8 mouse cellular contexts compared by ENCODE assay signal in genomic region chr1:83717056-83717455, GRCm38 (mm10).
DNase-seq lines count a peak whose midpoint lies in the region; ATAC-seq and TF ChIP-seq lines count a peak whose summit lies in the region.

No protein-coding gene starts in this region.

- H3K9me3 ChIP-seq in heart, embryonic 12.5 days (replicated peaks): no peaks in the 10 kb centered on the region
- no peaks in the 10 kb centered on the region for H3K9me3 ChIP-seq in ES-E14 (ENCODE audit: control insufficient read depth, insufficient read depth, low read depth, low read length)

- no peaks in the 10 kb centered on the region for H3K36me3 ChIP-seq in heart, embryonic 12.5 days
- no peaks in the 10 kb centered on the region for H3K36me3 ChIP-seq in ES-E14 (ENCODE audit: control insufficient read depth, insufficient read depth, low read length, poor library complexity, severe bottlenecking)

- ATAC-seq in heart, embryonic 12.5 days (ENCODE audit: insufficient number of reproducible peaks, low FRiP score): no peak

- intact Hi-C loops in heart, postnatal 14 days (cut with DNase I): loop anchor here (2.0 to 10.0 kb wide), 5 partner anchors 312 to 932 kb away; partner anchors contain the start of gene Sphkap
- intact Hi-C loops in heart, postnatal 36 days (cut with DNase I): loop anchor here (1.0 to 5.0 kb wide), 4 partner anchors 310 to 930 kb away; partner anchors contain the start of gene Sphkap

- DNase-seq in heart, postnatal 14 days: peak; percentile 32 to 61
- DNase-seq in ES-E14 (ENCODE audit: low read depth, low spot score): peak; percentile 21
- DNase-seq in c-Kit-positive CD71-positive TER-119-negative erythroid progenitor cells, embryonic 14.5 days (ENCODE audit: low read depth): peak; percentile 3
- DNase-seq in heart, postnatal 36 days: peak; percentile 8 to 14
- peak; percentile 57 for DNase-seq in lung, postnatal 36 days
- DNase-seq in spleen, postnatal 10 days (ENCODE audit: low spot score in 2 of 2): no peak
- DNase-seq in thymus, postnatal 36 days: no peak

- WGBS in heart, embryonic 12.5 days: 0% methylated on average over 1 of the region's 1 CpGs

- H3K27me3 ChIP-seq in heart, embryonic 12.5 days (replicated peaks): no peaks in the 10 kb centered on the region

- in situ Hi-C loops in ES-E14 (cut with MboI; ENCODE audit: low sequenced_read_pairs in 2 of 2, unreplicated experiment in 2 of 2): loop anchor here in 1 of 2 experiments (10.0 kb wide), 1 partner anchor 492 kb away; no protein-coding TSS in a partner anchor

- H3K27ac ChIP-seq in heart, embryonic 12.5 days (ENCODE audit: poor library complexity, severe bottlenecking): no peak overlapping the region
- no peak overlapping the region for H3K27ac ChIP-seq in ES-E14 (ENCODE audit: insufficient read depth, low read depth, low read length, poor library complexity, severe bottlenecking)

- H3K4me2 ChIP-seq in heart, embryonic 12.5 days: no peak overlapping the region

- no peak overlapping the region for H3K9ac ChIP-seq in heart, embryonic 12.5 days
- no peak overlapping the region for H3K9ac ChIP-seq in ES-E14 (ENCODE audit: insufficient read depth, low read depth, low read length, poor library complexity, severe bottlenecking)

- H3K4me3 ChIP-seq in heart, embryonic 12.5 days: no peak overlapping the region
- no peak overlapping the region for H3K4me3 ChIP-seq in ES-E14 (ENCODE audit: insufficient read depth in 1 of 2, low read depth in 1 of 2, low read length in 2 of 2, poor library complexity in 1 of 2, severe bottlenecking in 1 of 2)

- 0 out of 2 replicates have a peak, but pooled peaks cover 3% of the 10 kb centered on the region for H3K4me1 ChIP-seq in heart, embryonic 12.5 days (replicated peaks)
- no peaks in the 10 kb centered on the region for H3K4me1 ChIP-seq in ES-E14 (ENCODE audit: control insufficient read depth in 2 of 2, insufficient read depth in 2 of 2, low read length in 2 of 2, poor library complexity in 1 of 2)

TF ChIP-seq in ES-E14, 5 proteins besides CTCF, POLR2A, EP300 and RAD21:
- TF ChIP-seq ZNF384 (IDR thresholded peaks at IDR 0.05; ENCODE audit: low read depth, low read length): no peak
- TF ChIP-seq ZC3H11A (IDR thresholded peaks at IDR 0.05; ENCODE audit: borderline replicate concordance, low read depth, low read length): peak; percentile 77
- no peak for TF ChIP-seq CHD2 (IDR thresholded peaks at IDR 0.05; ENCODE audit: low read depth, low read length)
- TF ChIP-seq MAFK (IDR thresholded peaks at IDR 0.05; ENCODE audit: insufficient read depth, low read depth, low read length): no peak

Comparison
In these comparisons a context has a peak if more than half of its experiments do, and no peak if none do; other contexts are left out.
1. DNase-seq: peak in heart, postnatal 14 days (2 of 2), ES-E14 (single experiment), c-Kit-positive CD71-positive TER-119-negative erythroid progenitor cells, embryonic 14.5 days (single experiment), heart, postnatal 36 days (2 of 2) and lung, postnatal 36 days (single experiment); none in spleen, postnatal 10 days (0 of 2) and thymus, postnatal 36 days (0 of 2).